Mouse (Mus musculus): ENCODE data around the gene Akap9. TPM values are rescaled to one million over a fixed set of nuclear protein-coding genes. Genes with fewer than 3 reads are reported as not detected.
"Not testable (repeated sequence)": the region's sequence is repeated elsewhere in the genome, so short reads cannot be mapped to it uniquely, and the experiment has no call there.

The Akap9 gene
- 10 to 100 TPM; 71.0 to 84.4 TPM for total RNA-seq (2021)
- long read RNA-seq, experiment 1, full-length matches to known transcripts, result 1 of 9 reads
- long read RNA-seq, experiment 1, partial matches to known transcripts, result 8 of 9 reads
- long read RNA-seq, experiment 1, other reads (novel, unspliced or antisense), result 0 of 9 reads
- long read RNA-seq, experiment 2, full-length matches to known transcripts, result 1 of 6 reads
- long read RNA-seq, experiment 2, partial matches to known transcripts, result 5 of 6 reads
- long read RNA-seq, experiment 2, other reads (novel, unspliced or antisense), result 0 of 6 reads

- peak; percentile 37 to 66 for DNase-seq (ENCODE audit: low spot score in 2 of 2)
- intact Hi-C loops (cut with DNase I), result no loop called here
Measured at GRCm38 (mm10) chr5:3927801-3928689, at the start of gene Akap9. Gene Akap9, plus strand, starts transcription at chr5:3928054.

- intact Hi-C loops (cut with DNase I); DNase-seq (ENCODE audit: low spot score in 2 of 2): not testable (repeated sequence)
Measured at GRCm38 (mm10) chr5:3886862-3887261, 41.0 kb upstream of the Akap9 start.

- no peak for DNase-seq (ENCODE audit: low spot score in 2 of 2)
- intact Hi-C loops (cut with DNase I), result no loop called here
Measured at GRCm38 (mm10) chr5:3889201-3889600, 38.7 kb upstream of the Akap9 start.

- peak; percentile 30 to 32 for DNase-seq (ENCODE audit: low spot score in 2 of 2)
- intact Hi-C loops (cut with DNase I), result loop anchor here (2.0 kb wide), 1 partner anchor 297 kb away; no protein-coding TSS in a partner anchor
Measured at GRCm38 (mm10) chr5:3893459-3894293, 34.2 kb upstream of the Akap9 start, which contains the start of gene Mterf1a. Gene Mterf1a, minus strand, starts transcription at chr5:3893933.

- intact Hi-C loops (cut with DNase I), result loop anchor here (2.0 kb wide), 1 partner anchor 297 kb away; no protein-coding TSS in a partner anchor
- DNase-seq (ENCODE audit: low spot score in 2 of 2), result not testable (repeated sequence)
Measured at GRCm38 (mm10) chr5:3894294-3894619, 33.6 kb upstream of the Akap9 start.

- intact Hi-C loops (cut with DNase I), result no loop called here
- no peak for DNase-seq (ENCODE audit: low spot score in 2 of 2)
Measured at GRCm38 (mm10) chr5:3905471-3905870, 22.4 kb upstream of the Akap9 start.

GRCm38 (mm10) chr5:3922350-3922749 is 5.5 kb upstream of the Akap9 start:
- intact Hi-C loops (cut with DNase I), result no loop called here
- DNase-seq (ENCODE audit: low spot score in 2 of 2), result no peak

- DNase-seq (ENCODE audit: low spot score in 2 of 2), result no peak
- intact Hi-C loops (cut with DNase I), result no loop called here
Measured at GRCm38 (mm10) chr5:3926666-3927065, 1.2 kb upstream of the Akap9 start.

- DNase-seq (ENCODE audit: low spot score in 2 of 2), result peak in 1 of 2 experiments; percentile 12
- intact Hi-C loops (cut with DNase I), result no loop called here
Measured at GRCm38 (mm10) chr5:3928690-3929046, 814 bp downstream of the Akap9 start.

GRCm38 (mm10) chr5:3930760-3931159 is 2.9 kb downstream of the Akap9 start:
- intact Hi-C loops (cut with DNase I), result no loop called here
- DNase-seq (ENCODE audit: low spot score in 2 of 2), result no peak

- intact Hi-C loops (cut with DNase I), result no loop called here
- no peak for DNase-seq (ENCODE audit: low spot score in 2 of 2)
Measured at GRCm38 (mm10) chr5:3931636-3932035, 3.8 kb downstream of the Akap9 start.

- DNase-seq (ENCODE audit: low spot score in 2 of 2), result no peak
- intact Hi-C loops (cut with DNase I), result no loop called here
Measured at GRCm38 (mm10) chr5:3933551-3933950, 5.7 kb downstream of the Akap9 start.

- no peak for DNase-seq (ENCODE audit: low spot score in 2 of 2)
- intact Hi-C loops (cut with DNase I), result no loop called here
Measured at GRCm38 (mm10) chr5:3935266-3935665, 7.4 kb downstream of the Akap9 start.

- intact Hi-C loops (cut with DNase I), result no loop called here
- no peak for DNase-seq (ENCODE audit: low spot score in 2 of 2)
Measured at GRCm38 (mm10) chr5:3935778-3936554, 8.1 kb downstream of the Akap9 start.

- no peak for DNase-seq (ENCODE audit: low spot score in 2 of 2)
- intact Hi-C loops (cut with DNase I), result no loop called here
Measured at GRCm38 (mm10) chr5:3938905-3939304, 11.1 kb downstream of the Akap9 start.

- intact Hi-C loops (cut with DNase I), result no loop called here
- no peak for DNase-seq (ENCODE audit: low spot score in 2 of 2)
Measured at GRCm38 (mm10) chr5:3939335-3939734, 11.5 kb downstream of the Akap9 start.

GRCm38 (mm10) chr5:3941240-3941639 is 13.4 kb downstream of the Akap9 start:
- intact Hi-C loops (cut with DNase I), result no loop called here
- peak; percentile 25 to 68 for DNase-seq (ENCODE audit: low spot score in 2 of 2)

- DNase-seq (ENCODE audit: low spot score in 2 of 2); intact Hi-C loops (cut with DNase I): not testable (repeated sequence)
Measured at GRCm38 (mm10) chr5:3943169-3943568, 15.3 kb downstream of the Akap9 start.

- intact Hi-C loops (cut with DNase I), result no loop called here
Measured at GRCm38 (mm10) chr5:3952498-3952897, 24.6 kb downstream of the Akap9 start.

More at GRCm38 (mm10) chr5:3952498-3952897, 24.6 kb downstream of the Akap9 start:
- DNase-seq (ENCODE audit: low spot score in 2 of 2), result no peak

All from left cerebral cortex, postnatal 14 days (tissue).